Mouse (Mus musculus): Measurements from ENCODE around the gene Gcnt2.
A peak's percentile ranks its signal among the peaks of the same experiment; 100 is the strongest.
"Not testable (repeated sequence)": the region's sequence is repeated elsewhere in the genome, so short reads cannot be mapped to it uniquely, and the experiment has no call there.

Gcnt2 gene

DNA sequence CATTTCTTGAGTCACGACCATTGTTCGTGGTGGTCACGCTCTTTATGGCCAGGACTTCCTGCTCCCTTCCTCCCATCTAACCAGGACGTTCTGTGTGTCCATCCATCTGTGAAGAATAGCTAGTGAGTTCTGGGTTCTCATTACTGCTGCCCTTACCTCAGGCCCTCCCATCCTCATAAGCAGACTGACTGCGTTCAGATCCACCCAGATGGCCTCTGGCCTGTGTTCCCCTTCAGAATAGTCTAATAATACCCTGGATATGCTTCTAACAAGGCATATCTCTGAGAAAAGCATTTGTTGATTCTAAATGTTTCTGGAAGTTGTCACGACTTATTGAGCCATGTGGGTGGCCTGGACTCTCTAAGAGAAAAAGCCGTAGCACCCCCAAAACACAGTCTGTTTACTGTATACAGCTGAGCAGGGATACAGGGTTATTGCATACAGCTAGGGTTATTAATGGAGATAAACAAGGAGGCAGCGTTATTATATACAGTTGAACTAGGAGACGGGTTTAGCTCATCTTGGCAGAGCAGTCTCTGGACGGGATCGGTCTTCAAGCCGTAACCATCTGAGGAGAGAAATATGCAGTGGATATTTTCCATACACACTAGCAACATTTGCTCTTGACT lies 42.4 kb downstream of the Gcnt2 start:
- no peak for DNase-seq (ENCODE audit: low read depth, low spot score)

DNA sequence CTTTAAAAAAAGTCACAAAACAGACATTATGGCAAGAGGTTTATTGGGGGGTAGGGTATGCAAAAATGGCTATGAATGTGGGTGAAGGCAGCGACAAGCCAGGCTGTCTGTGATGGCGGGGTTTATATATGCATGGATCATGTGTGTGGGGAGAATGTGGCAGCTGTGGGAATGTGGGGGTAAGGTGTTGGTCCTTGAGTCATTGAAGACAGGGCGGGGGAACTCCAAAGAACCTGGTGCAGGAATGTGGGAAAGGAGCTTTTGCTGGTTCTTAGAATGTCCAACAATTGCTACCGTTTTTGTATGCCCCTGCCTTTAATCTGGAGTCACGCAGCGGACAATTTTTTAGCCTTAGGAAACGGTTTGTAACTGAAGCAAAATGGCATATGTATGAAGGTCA lies 44.5 kb downstream of the Gcnt2 start:
- no peak for DNase-seq (ENCODE audit: low read depth, low spot score)

DNA sequence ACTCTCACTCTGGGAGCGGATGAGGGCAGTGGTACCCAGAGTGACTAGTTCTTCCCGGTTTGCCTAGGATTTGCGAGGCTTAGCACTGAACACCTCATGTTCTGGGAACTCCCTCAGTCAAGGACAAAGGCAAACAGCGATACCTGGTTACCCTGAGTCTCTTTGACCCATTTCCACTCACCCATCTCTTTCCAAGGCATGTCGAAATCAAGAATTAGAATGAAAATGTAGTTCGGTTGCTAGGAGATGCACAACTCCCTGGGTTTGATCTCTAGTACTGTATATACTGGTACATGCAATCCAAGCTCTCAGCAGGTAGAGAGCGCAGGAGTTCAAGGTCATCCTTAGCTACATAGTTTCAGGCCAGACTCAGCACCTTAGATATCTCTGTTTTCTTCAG lies 47.0 kb downstream of the Gcnt2 start:
- no peak for DNase-seq (ENCODE audit: low read depth, low spot score)

GRCm38 (mm10) chr13:40907274-40907673 lies 47.7 kb downstream of the Gcnt2 start:
- no peak for DNase-seq (ENCODE audit: low read depth, low spot score)

DNA sequence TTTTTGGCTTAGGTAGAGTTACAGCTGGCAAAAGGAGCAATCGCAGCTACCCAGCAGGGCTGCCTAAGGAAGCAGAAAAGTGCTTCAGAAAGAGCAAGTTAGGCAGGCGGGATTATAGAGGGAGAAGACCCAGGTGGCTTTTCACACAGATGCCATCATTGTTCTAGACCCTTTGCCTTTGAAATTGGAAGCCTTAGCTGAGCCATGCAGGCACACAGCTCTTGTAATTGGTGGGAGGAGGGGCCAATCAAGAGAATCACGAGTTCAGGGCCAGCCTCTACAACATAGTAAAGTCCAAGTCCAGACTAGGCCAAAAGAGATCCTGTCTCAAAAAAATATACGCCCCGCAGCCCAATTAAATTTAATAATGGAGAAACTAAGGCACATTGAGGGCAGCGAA lies 48.5 kb downstream of the Gcnt2 start:
- no peak for DNase-seq (ENCODE audit: low read depth, low spot score)

GRCm38 (mm10) chr13:40909060-40909459 lies 49.5 kb downstream of the Gcnt2 start:
- DNase-seq (ENCODE audit: low read depth, low spot score), result no peak

DNA sequence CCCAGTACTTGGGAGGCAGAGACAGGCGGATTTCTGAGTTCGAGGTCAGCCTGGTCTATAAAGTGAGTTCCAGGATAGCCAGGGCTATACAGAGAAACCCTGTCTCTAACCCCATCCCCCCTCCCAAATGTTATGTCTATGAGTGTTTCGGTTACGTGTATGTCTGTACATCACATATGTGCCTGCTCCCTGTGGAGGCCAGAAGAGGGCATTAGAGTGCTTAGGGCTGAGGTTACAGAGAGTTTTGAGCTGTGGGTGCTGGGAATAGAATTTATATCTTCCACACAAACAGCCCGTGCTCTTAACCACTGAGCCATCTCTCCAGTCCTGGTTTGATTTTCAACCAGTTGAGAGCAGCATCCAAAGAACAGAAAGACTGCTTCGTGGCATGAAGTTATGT lies 50.5 kb downstream of the Gcnt2 start:
- no peak for DNase-seq (ENCODE audit: low read depth, low spot score)

- DNase-seq (ENCODE audit: low read depth, low spot score), result no peak
Measured at GRCm38 (mm10) chr13:40911951-40912350, 52.4 kb downstream of the Gcnt2 start.

- no peak for DNase-seq (ENCODE audit: low read depth, low spot score)
Measured at GRCm38 (mm10) chr13:40913395-40914018, 54.0 kb downstream of the Gcnt2 start.

DNA sequence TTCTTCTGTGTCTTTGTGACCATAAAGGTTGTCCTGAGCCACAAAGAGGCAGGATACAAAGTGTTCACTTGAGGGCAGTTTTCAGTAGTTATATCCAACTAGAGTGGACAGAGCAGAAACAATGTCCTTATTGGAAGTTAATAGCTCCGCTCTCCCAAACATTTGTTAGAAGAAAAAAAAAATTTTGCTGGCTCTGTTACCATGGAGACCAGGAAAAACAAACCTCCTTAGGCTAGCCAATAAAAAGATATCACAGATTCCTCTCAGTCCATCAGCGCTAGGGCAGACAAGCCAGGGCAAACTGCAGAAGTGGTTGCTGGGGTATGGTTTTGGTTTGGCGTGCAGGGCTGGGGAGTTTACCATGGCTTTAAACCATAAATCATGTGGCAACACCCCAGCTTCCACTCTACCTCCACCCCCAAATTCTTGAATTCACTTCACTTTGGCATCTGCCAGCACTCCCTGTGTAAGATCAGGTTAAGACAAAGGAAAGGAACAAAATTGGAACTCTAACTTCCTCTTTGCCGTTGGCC lies 54.6 kb downstream of the Gcnt2 start:
- DNase-seq (ENCODE audit: low read depth, low spot score), result no peak

DNA sequence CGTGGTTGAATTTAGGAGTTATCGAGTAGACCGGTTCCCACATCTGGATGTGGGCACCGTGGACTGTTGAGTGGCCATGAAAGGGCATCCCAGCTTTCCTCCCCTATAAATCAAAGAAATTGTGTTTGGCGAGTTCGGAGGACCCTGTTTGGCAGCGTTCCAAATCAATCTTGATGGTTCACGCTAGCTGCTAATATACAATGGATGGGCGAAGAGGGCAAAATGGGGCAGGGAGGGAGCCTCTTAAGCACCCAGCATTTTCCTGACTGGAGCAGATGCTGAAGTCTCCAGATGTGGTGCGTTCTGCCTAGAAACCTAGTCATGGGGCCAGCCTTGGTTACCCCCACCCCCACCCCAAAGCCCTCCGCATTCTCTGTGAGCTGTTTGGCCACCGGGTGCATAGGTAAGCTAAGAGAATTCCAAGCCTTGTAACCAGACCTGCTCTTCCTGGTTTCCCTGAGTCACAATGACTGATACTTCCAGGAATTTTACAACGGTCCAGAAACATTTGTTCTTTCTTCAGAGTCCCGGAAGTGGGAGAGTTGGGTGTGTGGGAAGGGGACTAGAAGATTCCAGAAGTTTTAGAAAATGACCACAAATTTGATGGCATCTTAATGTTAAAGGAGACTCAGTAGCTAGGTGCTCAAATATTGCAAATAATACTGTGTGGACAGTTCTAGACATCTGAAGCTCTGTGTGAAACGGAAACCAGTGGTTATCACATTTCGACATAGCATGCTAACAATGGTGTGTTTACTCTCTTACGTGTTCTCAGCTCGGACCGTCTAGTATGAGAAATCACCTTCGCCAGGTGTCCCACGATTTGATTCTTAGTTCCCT lies 57.0 kb downstream of the Gcnt2 start:
- DNase-seq (ENCODE audit: low read depth, low spot score), result no peak

DNA sequence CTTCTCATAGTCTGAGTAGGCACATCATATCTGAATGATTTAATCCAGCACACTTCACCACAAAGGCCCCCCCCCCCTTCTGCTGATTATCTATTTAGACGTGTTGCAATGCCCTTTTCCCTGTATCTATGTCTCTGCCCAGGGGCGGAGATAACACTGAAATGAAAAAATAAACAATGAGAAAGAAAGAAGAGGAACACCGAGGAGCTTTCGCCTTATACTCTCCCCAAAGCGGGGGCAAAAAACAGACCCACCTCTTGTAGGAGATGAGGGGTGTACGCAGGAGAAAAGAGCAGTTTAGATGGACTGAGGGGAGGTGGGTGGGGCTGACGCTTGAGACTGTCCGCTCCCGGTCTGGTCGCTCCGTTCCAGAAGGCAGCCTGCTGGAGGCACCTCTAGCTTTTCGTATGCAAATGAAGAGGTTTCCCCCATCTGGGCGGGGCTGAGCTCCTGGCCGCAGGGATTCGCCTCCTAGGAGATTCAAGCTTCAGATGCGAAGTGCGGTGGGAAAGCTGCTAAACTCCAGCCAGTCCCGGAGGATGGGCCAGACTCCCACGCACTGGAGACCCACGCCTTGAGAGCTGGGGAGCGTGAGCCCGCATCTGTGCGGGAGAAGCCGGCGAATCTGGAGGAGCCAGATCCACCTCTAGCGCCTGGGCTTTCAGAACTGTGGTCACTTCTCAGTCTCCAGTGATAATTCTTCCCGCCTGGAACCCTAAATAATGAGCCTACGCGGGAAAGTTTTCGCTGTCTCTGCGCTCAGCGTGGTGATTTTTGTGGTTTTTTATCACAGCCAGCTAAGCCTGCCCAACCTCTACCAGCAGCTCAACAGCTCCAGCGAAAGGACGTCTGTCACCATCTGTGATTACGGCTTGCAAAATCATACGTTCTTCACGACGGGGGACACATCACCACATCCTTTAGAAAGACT lies 57.9 kb downstream of the Gcnt2 start:
- DNase-seq (ENCODE audit: low read depth, low spot score), result peak; percentile 16

DNA sequence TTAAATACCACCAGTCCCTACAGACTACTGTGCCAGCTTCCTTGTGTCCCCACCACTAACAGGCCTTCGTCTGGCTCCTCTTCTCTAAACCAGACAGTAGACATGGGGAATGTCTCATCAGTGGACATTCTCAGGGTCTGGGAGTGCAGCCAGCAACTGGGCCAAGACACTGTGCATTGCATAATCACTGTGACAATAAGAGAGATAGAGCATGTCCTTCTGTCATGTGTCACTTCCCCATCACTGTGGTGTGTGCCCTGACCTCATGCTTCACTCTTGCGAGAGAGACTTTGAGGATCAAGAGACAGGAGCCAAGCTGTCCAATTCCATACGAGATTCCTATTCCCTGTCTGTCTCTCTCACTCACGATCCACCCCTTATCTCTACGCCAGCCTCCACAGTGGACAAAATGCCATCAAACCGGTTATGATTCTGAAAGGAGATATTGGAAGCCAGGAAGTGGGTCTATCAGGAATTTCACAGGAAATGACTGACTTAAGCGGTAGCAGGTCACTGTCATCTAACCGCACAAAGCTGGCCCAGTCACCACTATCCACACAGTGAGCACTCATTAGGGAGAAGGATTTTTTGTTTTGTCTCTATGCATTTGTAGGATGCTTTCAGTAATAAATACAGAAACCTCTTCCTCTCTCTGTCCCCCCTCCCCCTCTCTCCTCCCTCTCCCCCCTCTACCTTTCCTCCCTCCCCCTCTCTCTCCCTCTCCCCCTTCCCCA lies 61.9 kb downstream of the Gcnt2 start:
- DNase-seq (ENCODE audit: low read depth, low spot score), result no peak

GRCm38 (mm10) chr13:40922311-40922877 lies 62.8 kb downstream of the Gcnt2 start:
- no peak for DNase-seq (ENCODE audit: low read depth, low spot score)

- DNase-seq (ENCODE audit: low read depth, low spot score), result no peak
Measured at GRCm38 (mm10) chr13:40923756-40924315, 64.3 kb downstream of the Gcnt2 start.

- no peak for DNase-seq (ENCODE audit: low read depth, low spot score)
Measured at GRCm38 (mm10) chr13:40928192-40928898, 68.8 kb downstream of the Gcnt2 start.

GRCm38 (mm10) chr13:40931871-40932270 lies 72.3 kb downstream of the Gcnt2 start:
- not testable (repeated sequence) for DNase-seq (ENCODE audit: low read depth, low spot score)

DNA sequence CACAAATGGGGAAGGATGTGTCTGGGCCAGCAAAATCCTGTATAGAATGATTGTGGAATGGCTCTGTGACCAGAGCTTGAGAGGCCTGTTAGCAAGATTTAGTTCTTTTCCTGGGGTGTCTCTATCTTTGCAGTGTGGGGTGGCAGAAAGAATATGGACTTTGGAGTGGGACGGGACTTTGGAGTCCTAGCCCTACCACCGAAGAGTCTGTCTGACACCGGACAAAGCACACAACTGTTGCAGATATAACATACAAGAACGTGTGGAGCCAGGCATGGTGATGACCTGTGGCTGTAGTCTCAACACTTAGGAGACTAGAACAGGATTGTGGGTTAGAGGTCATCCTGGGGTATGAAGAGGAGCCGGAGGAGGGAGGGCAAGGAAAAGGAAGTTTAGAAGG lies 73.0 kb downstream of the Gcnt2 start:
- no peak for DNase-seq (ENCODE audit: low read depth, low spot score)

DNA sequence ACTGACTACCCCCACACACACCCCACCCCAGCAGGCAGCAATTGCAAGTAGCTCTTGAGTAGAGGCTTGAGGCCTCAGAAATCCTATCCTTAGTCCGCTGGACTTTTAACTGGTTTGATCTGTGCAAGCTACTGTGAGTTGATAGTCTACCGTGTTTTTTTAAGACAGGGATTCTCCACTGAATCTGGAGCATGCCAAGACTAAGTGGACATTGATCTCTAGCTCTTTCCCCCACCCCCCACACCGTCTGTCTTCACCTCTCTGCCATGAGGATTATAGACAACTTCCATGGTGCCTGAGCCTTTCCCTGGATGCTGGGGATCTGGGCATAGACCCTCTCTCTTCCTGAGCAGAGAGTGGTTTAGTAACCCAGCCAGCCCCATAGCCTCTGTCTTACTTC lies 74.8 kb downstream of the Gcnt2 start:
- no peak for DNase-seq (ENCODE audit: low read depth, low spot score)

Measured in retina, adult 2 months (tissue).